Comparison of ENCODE assay signal across 9 mouse cellular contexts in the genomic region with DNA sequence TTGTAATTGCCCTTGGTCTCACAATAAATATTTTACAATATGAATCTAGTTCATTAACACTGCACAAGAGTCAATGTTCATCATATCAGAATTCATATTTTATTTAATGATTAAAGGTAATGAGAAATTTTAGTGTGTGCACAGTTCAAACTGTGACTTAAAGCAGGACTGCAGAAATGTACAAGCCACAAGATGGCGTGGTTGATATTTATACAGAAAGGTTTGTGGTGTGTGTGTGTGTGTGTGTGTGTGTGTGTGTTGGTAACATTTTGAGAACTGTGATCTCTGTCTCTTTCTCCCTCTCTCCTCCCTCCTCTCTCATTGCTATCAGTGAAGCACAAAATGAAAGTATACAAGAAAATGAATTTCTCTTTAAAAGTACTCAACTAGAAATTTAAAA. TPM values are rescaled to one million over a fixed set of nuclear protein-coding genes. Genes with fewer than 3 reads are reported as not detected.
DNase-seq lines count a peak whose midpoint lies in the region; ATAC-seq and TF ChIP-seq lines count a peak whose summit lies in the region.
"Had no signal": no experiment of that assay in that cellular context is flagged by ENCODE, and none has a peak within 500 bp of the region (broad histone marks: within the 10 kb centered on the region; RNA-seq: fewer than 3 reads in every experiment).

No protein-coding gene starts in this region.

- H3K36me3 ChIP-seq in lung, postnatal 0 days (ENCODE audit: insufficient read depth, low read length), result no peaks in the 10 kb centered on the region
- H3K36me3 ChIP-seq in embryonic facial prominence, embryonic 11.5 days (replicated peaks; ENCODE audit: control insufficient read depth, insufficient read depth, low read depth, low read length), result no peaks in the 10 kb centered on the region
- H3K36me3 ChIP-seq: embryonic facial prominence, embryonic 12.5 days had no signal

- ATAC-seq in lung, postnatal 0 days, result no peak
- no peak for ATAC-seq in embryonic facial prominence, embryonic 11.5 days (replicated peaks; ENCODE audit: insufficient number of reproducible peaks, low FRiP score, low TSS enrichment, low read depth)
- peak; percentile 57 for ATAC-seq in megakaryocyte progenitor cell, adult 5-6 weeks (replicated peaks; ENCODE audit: poor library complexity)

- no peaks in the 10 kb centered on the region for H3K4me1 ChIP-seq in lung, postnatal 0 days (ENCODE audit: insufficient read depth, low read depth, low read length)
- H3K4me1 ChIP-seq in lung, adult 2 months (ENCODE audit: control insufficient read depth, insufficient read depth, low read length), result no peaks in the 10 kb centered on the region
- no peaks in the 10 kb centered on the region for H3K4me1 ChIP-seq in embryonic facial prominence, embryonic 11.5 days (ENCODE audit: control insufficient read depth, insufficient read depth, low read length)
- H3K4me1 ChIP-seq: embryonic facial prominence, embryonic 12.5 days had no signal

- TF ChIP-seq CTCF in lung, postnatal 0 days (IDR thresholded peaks at IDR 0.05), result peak; percentile 30
- TF ChIP-seq CTCF in lung, adult 2 months (IDR thresholded peaks at IDR 0.05; ENCODE audit: insufficient read depth, low read length), result no peak

- no peak for TF ChIP-seq POLR2A in lung, adult 2 months (IDR thresholded peaks at IDR 0.05; ENCODE audit: borderline replicate concordance, extremely low read depth, low read depth, low read length)

- H3K27me3 ChIP-seq in lung, postnatal 0 days (replicated peaks; ENCODE audit: insufficient read depth, low read length), result no peaks in the 10 kb centered on the region
- H3K27me3 ChIP-seq in embryonic facial prominence, embryonic 11.5 days (ENCODE audit: control insufficient read depth, insufficient read depth, low read length), result no peaks in the 10 kb centered on the region
- H3K27me3 ChIP-seq: embryonic facial prominence, embryonic 12.5 days had no signal

- no peak overlapping the region for H3K27ac ChIP-seq in lung, postnatal 0 days (ENCODE audit: low read length)
- H3K27ac ChIP-seq in embryonic facial prominence, embryonic 11.5 days (replicated peaks; ENCODE audit: low read depth, low read length), result no peak overlapping the region
- H3K27ac ChIP-seq: embryonic facial prominence, embryonic 12.5 days had no signal

- no peak overlapping the region for H3K4me2 ChIP-seq in lung, postnatal 0 days (replicated peaks; ENCODE audit: low read depth, low read length)
- H3K4me2 ChIP-seq in embryonic facial prominence, embryonic 11.5 days (ENCODE audit: low read depth, low read length), result no peak overlapping the region
- H3K4me2 ChIP-seq: embryonic facial prominence, embryonic 12.5 days had no signal

- peak; percentile 11 to 57 for DNase-seq in adrenal gland, adult (ENCODE audit: inconsistent age in 2 of 2, low spot score in 1 of 2)
- DNase-seq in adrenal gland, adult 18-20 months (ENCODE audit: low spot score in 2 of 2), result no peak
- no peak for DNase-seq in lung, postnatal 0 days (ENCODE audit: low spot score)
- DNase-seq in lung, adult 2 months, result no peak
- peak; percentile 43 for DNase-seq in embryonic facial prominence, embryonic 11.5 days (ENCODE audit: low spot score)
- DNase-seq in thymus, postnatal 0 days (ENCODE audit: low spot score), result no peak
- DNase-seq in gastrocnemius, adult 18-20 months (ENCODE audit: low spot score), result no peak

- no peak overlapping the region for H3K9ac ChIP-seq in lung, postnatal 0 days (replicated peaks; ENCODE audit: low read depth)
- H3K9ac ChIP-seq in embryonic facial prominence, embryonic 11.5 days (replicated peaks; ENCODE audit: low read length), result no peak overlapping the region
- H3K9ac ChIP-seq: embryonic facial prominence, embryonic 12.5 days had no signal

- 47% methylated on average over 1 of the region's 1 CpGs for WGBS in lung, postnatal 0 days
- 47% methylated on average over 1 of the region's 1 CpGs for WGBS in lung, adult 2 months
- 43% methylated on average over 1 of the region's 1 CpGs for WGBS in embryonic facial prominence, embryonic 11.5 days

- H3K4me3 ChIP-seq in lung, postnatal 0 days (ENCODE audit: low read depth, low read length), result no peak overlapping the region
- no peak overlapping the region for H3K4me3 ChIP-seq in lung, adult 2 months (replicated peaks; ENCODE audit: extremely low read depth, low read depth, low read length)
- no peak overlapping the region for H3K4me3 ChIP-seq in embryonic facial prominence, embryonic 11.5 days (ENCODE audit: low read depth, low read length)
- H3K4me3 ChIP-seq: embryonic facial prominence, embryonic 12.5 days had no signal

- no peak for TF ChIP-seq EP300 in lung, postnatal 0 days (IDR thresholded peaks at IDR 0.05)

- H3K9me3 ChIP-seq in lung, postnatal 0 days (ENCODE audit: low read length), result no peaks in the 10 kb centered on the region
- no peaks in the 10 kb centered on the region for H3K9me3 ChIP-seq in embryonic facial prominence, embryonic 11.5 days (replicated peaks; ENCODE audit: control insufficient read depth, low read length)
- H3K9me3 ChIP-seq: embryonic facial prominence, embryonic 12.5 days had no signal

RNA-seq across cellular contexts. Expression of gene Crbn, which starts 22.5 kb away (rescaled TPM):
- total RNA-seq in adrenal gland, adult 18-20 months (2021), result 10 to 100 TPM; 55.2 to 63.1 TPM
- 35.6 and 36.0 TPM in 2 replicates for polyA plus RNA-seq in lung, postnatal 0 days (2015; fragmentation: Nextera tagmentation; extraction: Ambion mirVana)
- 5.5 and 9.3 TPM in 2 replicates for polyA plus RNA-seq in lung, adult 2 months (2012; rRNA removed)
- polyA plus RNA-seq in embryonic facial prominence, embryonic 11.5 days (2014; fragmentation: Nextera tagmentation; extraction: Ambion mirVana), result 55.6 and 57.3 TPM in 2 replicates
- total RNA-seq in megakaryocyte progenitor cell, adult 5-6 weeks (2015), result 19.7 and 23.6 TPM in 2 replicates
- total RNA-seq in megakaryocyte progenitor cell, adult 5-6 weeks (2017), result 34.6 and 43.8 TPM in 2 replicates
- 66.4 and 69.5 TPM in 2 replicates for polyA plus RNA-seq in thymus, postnatal 0 days (2015; fragmentation: Nextera tagmentation; extraction: Ambion mirVana)
- 10 to 100 TPM; 52.1 to 56.4 TPM for total RNA-seq in gastrocnemius, adult 18-20 months (2021)

RNA-seq across cellular contexts. Expression of gene Trnt1, which starts 53.4 kb away (rescaled TPM):
- total RNA-seq in adrenal gland, adult 18-20 months (2021), result 10 to 100 TPM; 50.0 to 62.7 TPM
- polyA plus RNA-seq in lung, postnatal 0 days (2015; fragmentation: Nextera tagmentation; extraction: Ambion mirVana), result 35.8 and 36.1 TPM in 2 replicates
- polyA plus RNA-seq in lung, adult 2 months (2012; rRNA removed), result 4.8 and 8.4 TPM in 2 replicates
- polyA plus RNA-seq in embryonic facial prominence, embryonic 11.5 days (2014; fragmentation: Nextera tagmentation; extraction: Ambion mirVana), result 79.2 and 91.4 TPM in 2 replicates
- 61.5 and 65.0 TPM in 2 replicates for total RNA-seq in megakaryocyte progenitor cell, adult 5-6 weeks (2015)
- 88.1 and 101 TPM in 2 replicates for total RNA-seq in megakaryocyte progenitor cell, adult 5-6 weeks (2017)
- 77.0 and 79.9 TPM in 2 replicates for polyA plus RNA-seq in thymus, postnatal 0 days (2015; fragmentation: Nextera tagmentation; extraction: Ambion mirVana)
- total RNA-seq in gastrocnemius, adult 18-20 months (2021), result 10 to 100 TPM; 20.1 to 24.5 TPM

Comparison
In these comparisons a context has a peak if more than half of its experiments do, and no peak if none do; other contexts are left out.
1. DNase-seq: peak in adrenal gland, adult (2 of 2) and embryonic facial prominence, embryonic 11.5 days (single experiment); none in adrenal gland, adult 18-20 months (0 of 2), lung, postnatal 0 days (single experiment), lung, adult 2 months (single experiment), thymus, postnatal 0 days (single experiment) and gastrocnemius, adult 18-20 months (single experiment).